ENCODE assay signal across 9 mouse cellular contexts in the genomic region with DNA sequence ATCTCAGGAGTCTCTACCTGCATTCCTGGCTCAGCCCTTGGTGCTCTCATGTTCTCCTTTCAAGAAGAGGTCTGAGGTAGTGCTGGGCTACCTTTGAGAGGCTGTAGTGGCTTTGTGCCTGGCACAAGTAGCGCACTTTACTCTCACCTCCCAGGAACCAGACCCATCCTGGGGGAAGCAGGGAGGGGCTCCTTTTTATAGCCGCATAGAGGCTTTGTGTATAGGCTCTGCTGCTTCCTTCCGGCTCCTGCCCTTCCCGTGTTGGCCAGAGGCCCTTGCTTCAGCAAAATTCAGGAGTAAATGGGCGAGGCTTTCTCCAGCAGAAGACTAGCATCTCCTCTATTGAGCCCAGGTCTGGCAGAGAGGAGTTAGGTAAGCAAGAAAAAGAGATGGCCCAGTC. TPM values are rescaled to one million over a fixed set of nuclear protein-coding genes. Genes with fewer than 3 reads are reported as not detected.
A peak's percentile ranks its signal among the peaks of the same experiment; 100 is the strongest.
DNase-seq lines count a peak whose midpoint lies in the region; ATAC-seq and TF ChIP-seq lines count a peak whose summit lies in the region.
"Had no signal": no experiment of that assay in that cellular context is flagged by ENCODE, and none has a peak within 500 bp of the region (broad histone marks: within the 10 kb centered on the region; RNA-seq: fewer than 3 reads in every experiment).

No protein-coding gene starts in this region.

- H3K9ac ChIP-seq in kidney, embryonic 15.5 days, result no peak overlapping the region
- H3K9ac ChIP-seq: forebrain, embryonic 15.5 days; limb, embryonic 13.5 days had no signal

- peaks cover 51% of the 10 kb centered on the region for H3K36me3 ChIP-seq in kidney, embryonic 15.5 days

- peak overlapping the region; percentile 19; the same call in 1 of the 2 replicates for H3K27ac ChIP-seq in kidney, embryonic 15.5 days
- peak overlapping the region; percentile 70 for H3K27ac ChIP-seq in brown adipose tissue, adult 24 weeks (replicated peaks; ENCODE audit: low read depth, low read length)
- H3K27ac ChIP-seq: forebrain, embryonic 15.5 days; limb, embryonic 13.5 days had no signal

- H3K27me3 ChIP-seq in kidney, embryonic 15.5 days, result no peaks in the 10 kb centered on the region
- H3K27me3 ChIP-seq: forebrain, embryonic 15.5 days; limb, embryonic 13.5 days had no signal

- ATAC-seq in kidney, embryonic 15.5 days (replicated peaks; ENCODE audit: low FRiP score), result no peak
- ATAC-seq: forebrain, embryonic 15.5 days had no signal

- H3K4me3 ChIP-seq in kidney, embryonic 15.5 days (replicated peaks), result no peak overlapping the region
- no peak overlapping the region for H3K4me3 ChIP-seq in brown adipose tissue, adult 24 weeks (ENCODE audit: insufficient read depth, low read depth, low read length)
- H3K4me3 ChIP-seq in lung, adult 2 months (replicated peaks; ENCODE audit: extremely low read depth, low read depth, low read length), result no peak overlapping the region
- H3K4me3 ChIP-seq: forebrain, embryonic 15.5 days; limb, embryonic 13.5 days had no signal

- WGBS in kidney, embryonic 15.5 days, result 63% methylated on average over 5 of the region's 5 CpGs
- 26% methylated on average over 5 of the region's 5 CpGs for WGBS in lung, adult 2 months

- TF ChIP-seq POLR2A in lung, adult 2 months (IDR thresholded peaks at IDR 0.05; ENCODE audit: borderline replicate concordance, extremely low read depth, low read depth, low read length), result peak; percentile 19; the same call in 1 of the 2 replicates

- no peak for DNase-seq in kidney, adult 11 months
- DNase-seq in ES-CJ7 (ENCODE audit: low read depth, low spot score), result peak; percentile 17
- DNase-seq in lung, adult 2 months, result peak; percentile 49
- no peak for DNase-seq in retina, postnatal 1 day
- DNase-seq in gastrocnemius, adult 8-10 months (ENCODE audit: low spot score in 2 of 2), result no peak

- H3K4me1 ChIP-seq in kidney, embryonic 15.5 days, result peaks cover 85% of the 10 kb centered on the region
- peaks cover 67% of the 10 kb centered on the region for H3K4me1 ChIP-seq in brown adipose tissue, adult 24 weeks (ENCODE audit: control insufficient read depth, insufficient read depth, insufficient read length, low read length)
- H3K4me1 ChIP-seq in lung, adult 2 months (ENCODE audit: control insufficient read depth, insufficient read depth, low read length), result peaks cover 61% of the 10 kb centered on the region

- TF ChIP-seq CTCF in lung, adult 2 months (IDR thresholded peaks at IDR 0.05; ENCODE audit: insufficient read depth, low read length), result no peak

- H3K9me3 ChIP-seq in kidney, embryonic 15.5 days (replicated peaks), result no peaks in the 10 kb centered on the region
- H3K9me3 ChIP-seq: forebrain, embryonic 15.5 days; limb, embryonic 13.5 days had no signal

- H3K4me2 ChIP-seq in kidney, embryonic 15.5 days, result no peak overlapping the region
- H3K4me2 ChIP-seq: forebrain, embryonic 15.5 days; limb, embryonic 13.5 days had no signal

RNA-seq across cellular contexts. Expression of a gene that starts 7.3 kb away (rescaled TPM):
- 45.8 and 52.8 TPM in 2 replicates for polyA plus RNA-seq in kidney, embryonic 15.5 days (2015; fragmentation: Nextera tagmentation; extraction: Ambion mirVana)
- 18.2 TPM in 2 replicates for polyA plus RNA-seq in brown adipose tissue, adult 24 weeks (2012; ENCODE audit: insufficient read depth, insufficient read length, missing spikeins)
- polyA plus RNA-seq in lung, adult 2 months (2012; rRNA removed), result 127 and 135 TPM in 2 replicates
- 10 to 100 TPM; 16.4 to 24.8 (median 19.4) TPM for total RNA-seq in gastrocnemius, adult 8-10 months (2022)

Comparison
In these comparisons a context has a peak if more than half of its experiments do, and no peak if none do; other contexts are left out.
1. DNase-seq: peak in ES-CJ7 (single experiment) and lung, adult 2 months (single experiment); none in kidney, adult 11 months (single experiment), retina, postnatal 1 day (single experiment) and gastrocnemius, adult 8-10 months (0 of 2).